Mouse (Mus musculus): ENCODE results near the gene Gm14326.
"Not testable (repeated sequence)": the region's sequence is repeated elsewhere in the genome, so short reads cannot be mapped to it uniquely, and the experiment has no call there.

Gm14326 gene

GRCm38 (mm10) chr2:177957145-177957544, at the start of gene Gm14326:
Gm14326 (minus strand) TSS chr2:177957297.
- DNase-seq, result peak; percentile 73

GRCm38 (mm10) chr2:177974814-177975213, 17.7 kb upstream of the Gm14326 start:
- DNase-seq, result not testable (repeated sequence)

- peak; percentile 10 for DNase-seq
Observed at GRCm38 (mm10) chr2:177956734-177957133, 363 bp downstream of the Gm14326 start.

GRCm38 (mm10) chr2:177925563-177926103, 31.5 kb downstream of the Gm14326 start, which contains the start of gene Zfp972:
Zfp972 (minus strand) TSS chr2:177925613.
- DNase-seq, result not testable (repeated sequence)

- DNase-seq, result not testable (repeated sequence)
Observed at GRCm38 (mm10) chr2:177903276-177903675, 53.8 kb downstream of the Gm14326 start.

GRCm38 (mm10) chr2:177898171-177898570, 58.9 kb downstream of the Gm14326 start:
- not testable (repeated sequence) for DNase-seq

GRCm38 (mm10) chr2:177897046-177897578, 60.0 kb downstream of the Gm14326 start, which contains the start of gene Gm14327:
Gm14327 (plus strand) TSS chr2:177897096.
- DNase-seq, result not testable (repeated sequence)

- DNase-seq, result not testable (repeated sequence)
Observed at GRCm38 (mm10) chr2:177887743-177888142, 69.4 kb downstream of the Gm14326 start.
